Mouse (Mus musculus) brain, embryonic 14.5 days (tissue): ENCODE measurements around the gene Cldn4.

Experiments used
- CTCF ChIP-seq: fragments of 200-500 bp; IDR thresholded peaks from 2 replicates; pipeline ENCODE4 v1.5.1; 2012; ENCODE audit warnings: inconsistent platforms, mild to moderate bottlenecking, moderate library complexity, borderline replicate concordance; ENCODE audit not compliant: insufficient read depth, insufficient read length; ENCODE audit errors: extremely low read depth
- POLR2A ChIP-seq: fragments of 200-500 bp; IDR thresholded peaks from 2 replicates; pipeline ENCODE4 v1.6.1; 2012; ENCODE audit warnings: mild to moderate bottlenecking, inconsistent platforms, borderline replicate concordance; ENCODE audit not compliant: poor library complexity, insufficient read depth, insufficient read length, severe bottlenecking; ENCODE audit errors: extremely low read depth

DNA sequence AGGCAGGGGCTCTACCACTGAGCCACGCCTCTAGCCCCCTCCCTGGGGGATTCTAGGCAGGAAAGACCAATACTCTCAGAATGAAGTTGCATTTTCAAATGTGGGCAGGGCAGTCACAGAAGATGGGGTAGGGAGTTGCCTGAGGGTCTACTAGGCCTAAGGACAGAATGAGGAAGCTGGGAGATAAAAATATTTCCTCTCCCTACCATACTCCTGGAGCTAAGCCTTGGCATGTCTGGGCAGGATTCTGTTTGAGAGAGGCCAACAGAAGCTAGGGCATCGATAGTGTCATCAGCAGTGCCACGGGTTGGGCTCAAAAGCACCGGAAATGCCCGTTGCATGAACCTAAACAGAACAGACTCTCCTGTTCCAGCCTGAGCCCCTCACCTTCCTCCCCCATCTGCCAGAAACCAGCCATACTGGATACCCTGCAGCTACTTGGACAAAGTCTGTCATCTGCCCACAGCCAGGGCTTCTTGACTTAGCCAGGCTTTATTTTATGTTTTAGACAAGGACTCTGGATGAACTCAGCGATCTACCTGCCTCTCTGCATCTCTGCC, 10.0 kb downstream of the Cldn4 start:
- TF ChIP-seq CTCF = no peak
- TF ChIP-seq POLR2A = no peak
